Comparison of ENCODE assay signal across 9 mouse cellular contexts in the genomic region with DNA sequence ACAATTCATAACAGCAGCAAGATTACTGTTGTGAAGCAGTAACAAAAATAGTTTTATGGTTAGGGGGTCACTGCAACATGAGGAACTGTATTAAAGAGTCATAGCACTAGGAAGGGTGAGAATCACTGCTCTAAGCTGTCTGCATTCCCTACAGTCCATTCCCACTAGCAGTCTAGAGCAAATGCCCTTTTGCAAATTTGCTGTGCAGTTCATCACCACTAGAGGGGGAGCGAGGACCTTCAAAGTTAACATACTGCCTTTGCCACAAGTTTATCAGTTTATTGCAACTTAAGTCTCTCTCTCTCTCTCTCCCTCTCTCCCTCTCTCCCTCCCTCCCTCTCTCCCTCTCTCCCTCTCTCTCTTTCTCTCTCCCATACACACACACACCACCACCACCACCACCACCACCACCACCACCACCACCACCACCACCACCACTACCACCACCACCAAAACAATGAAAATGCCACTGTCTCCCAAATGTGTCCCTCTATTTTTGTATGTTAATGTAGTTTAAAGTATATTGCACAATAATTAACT.
A peak's percentile ranks its signal among the peaks of the same experiment; 100 is the strongest.
DNase-seq lines count a peak whose midpoint lies in the region; ATAC-seq and TF ChIP-seq lines count a peak whose summit lies in the region.
"Had no signal": no experiment of that assay in that cellular context is flagged by ENCODE, and none has a peak within 500 bp of the region (broad histone marks: within the 10 kb centered on the region; RNA-seq: fewer than 3 reads in every experiment).

No protein-coding gene starts in this region.

- DNase-seq in A20 (ENCODE audit: low read depth, low spot score), result peak; percentile 8
- no peak for DNase-seq in G1E (ENCODE audit: low spot score)
- peak; percentile 80 to 81 for DNase-seq in cerebellum, postnatal 14 days
- DNase-seq in gastrocnemius, adult 18-20 months (ENCODE audit: low spot score), result peak; percentile 60
- DNase-seq in kidney, postnatal 14 days, result peak; percentile 69
- peak; percentile 7 for DNase-seq in liver, embryonic 13.5 days

- no peak overlapping the region for H3K27ac ChIP-seq in liver, embryonic 13.5 days
- no peak overlapping the region for H3K27ac ChIP-seq in neural tube, embryonic 15.5 days (replicated peaks)
- H3K27ac ChIP-seq: heart, embryonic 15.5 days had no signal

- H3K9ac ChIP-seq in liver, embryonic 13.5 days, result no peak overlapping the region
- H3K9ac ChIP-seq in neural tube, embryonic 15.5 days (replicated peaks), result no peak overlapping the region
- H3K9ac ChIP-seq: heart, embryonic 15.5 days had no signal

- 4% methylated on average over 1 of the region's 1 CpGs for WGBS in liver, embryonic 13.5 days (ENCODE audit: insufficient replicate concordance)
- WGBS in neural tube, embryonic 15.5 days, result 5% methylated on average over 1 of the region's 1 CpGs

- no peaks in the 10 kb centered on the region for H3K36me3 ChIP-seq in G1E (replicated peaks)
- H3K36me3 ChIP-seq in liver, embryonic 13.5 days, result no peaks in the 10 kb centered on the region
- no peaks in the 10 kb centered on the region; the same call in 1 of the 2 replicates for H3K36me3 ChIP-seq in neural tube, embryonic 15.5 days
- H3K36me3 ChIP-seq: heart, embryonic 15.5 days had no signal

- no peaks in the 10 kb centered on the region for H3K9me3 ChIP-seq in G1E (replicated peaks)
- no peaks in the 10 kb centered on the region for H3K9me3 ChIP-seq in liver, embryonic 13.5 days (replicated peaks)
- H3K9me3 ChIP-seq in neural tube, embryonic 15.5 days (replicated peaks), result no peaks in the 10 kb centered on the region
- H3K9me3 ChIP-seq: heart, embryonic 15.5 days had no signal

- TF ChIP-seq CTCF in G1E (IDR thresholded peaks at IDR 0.05; ENCODE audit: low read depth, low read length), result peak; percentile 58

- H3K4me1 ChIP-seq in G1E (ENCODE audit: insufficient read depth, low read depth, low read length), result no peaks in the 10 kb centered on the region
- no peaks in the 10 kb centered on the region for H3K4me1 ChIP-seq in liver, embryonic 13.5 days (replicated peaks)
- H3K4me1 ChIP-seq in neural tube, embryonic 15.5 days, result no peaks in the 10 kb centered on the region
- H3K4me1 ChIP-seq: heart, embryonic 15.5 days had no signal

- ATAC-seq in G1E (ENCODE audit: extremely low read depth, insufficient number of reproducible peaks, low FRiP score, poor library complexity, severe bottlenecking), result peak; percentile 52; the same call in 1 of the 2 replicates
- ATAC-seq in liver, embryonic 13.5 days (ENCODE audit: low read depth), result no peak
- ATAC-seq in neural tube, embryonic 15.5 days (ENCODE audit: low FRiP score), result peak; percentile 45
- no peak for ATAC-seq in erythroid progenitor cell, adult 5-6 weeks (replicated peaks; ENCODE audit: low FRiP score, poor library complexity, severe bottlenecking)

- no peak overlapping the region for H3K4me2 ChIP-seq in liver, embryonic 13.5 days
- H3K4me2 ChIP-seq in neural tube, embryonic 15.5 days, result no peak overlapping the region
- H3K4me2 ChIP-seq: heart, embryonic 15.5 days had no signal

- H3K27me3 ChIP-seq in G1E (ENCODE audit: insufficient read depth, low read length), result no peaks in the 10 kb centered on the region
- no peaks in the 10 kb centered on the region for H3K27me3 ChIP-seq in liver, embryonic 13.5 days
- H3K27me3 ChIP-seq in neural tube, embryonic 15.5 days (replicated peaks), result no peaks in the 10 kb centered on the region

- H3K4me3 ChIP-seq in G1E (ENCODE audit: low read depth, low read length), result no peak overlapping the region
- H3K4me3 ChIP-seq in liver, embryonic 13.5 days (replicated peaks), result no peak overlapping the region
- H3K4me3 ChIP-seq in neural tube, embryonic 15.5 days (replicated peaks), result no peak overlapping the region
- H3K4me3 ChIP-seq: heart, embryonic 15.5 days had no signal

Comparison
In these comparisons a context has a peak if more than half of its experiments do, and no peak if none do; other contexts are left out.
1. ATAC-seq: peak in G1E (single experiment) and neural tube, embryonic 15.5 days (single experiment); none in liver, embryonic 13.5 days (single experiment) and erythroid progenitor cell, adult 5-6 weeks (single experiment).